Mouse (Mus musculus) heart, postnatal 0 days (tissue): ENCODE data around the gene Slc28a1.

Experiments
- CTCF ChIP-seq: IDR thresholded peaks from 2 replicates; pipeline ENCODE4 v1.5.1; 2016; ENCODE audit warnings: antibody characterized with exemption, control low read depth, low read depth
- EP300 ChIP-seq: IDR thresholded peaks from 2 replicates; pipeline ENCODE4 v1.6.1; 2016; ENCODE audit warnings: antibody characterized with exemption, low read depth

- TF ChIP-seq CTCF (no peak), EP300 (no peak)
Observed at GRCm38 (mm10) chr7:81202389-81202788, 87.8 kb downstream of the Slc28a1 start.
